Mouse (Mus musculus) c-Kit-negative CD71-positive TER-119-positive erythroid progenitor cells, embryonic 14.5 days (primary cell): ENCODE data around the gene Ttc28.

Experiments
- DNase-seq: peaks from one replicate; pipeline ENCODE4 v3.0.0-alpha.2; 2013; ENCODE audit warnings: low read depth, low spot score

The Ttc28 gene

DNA sequence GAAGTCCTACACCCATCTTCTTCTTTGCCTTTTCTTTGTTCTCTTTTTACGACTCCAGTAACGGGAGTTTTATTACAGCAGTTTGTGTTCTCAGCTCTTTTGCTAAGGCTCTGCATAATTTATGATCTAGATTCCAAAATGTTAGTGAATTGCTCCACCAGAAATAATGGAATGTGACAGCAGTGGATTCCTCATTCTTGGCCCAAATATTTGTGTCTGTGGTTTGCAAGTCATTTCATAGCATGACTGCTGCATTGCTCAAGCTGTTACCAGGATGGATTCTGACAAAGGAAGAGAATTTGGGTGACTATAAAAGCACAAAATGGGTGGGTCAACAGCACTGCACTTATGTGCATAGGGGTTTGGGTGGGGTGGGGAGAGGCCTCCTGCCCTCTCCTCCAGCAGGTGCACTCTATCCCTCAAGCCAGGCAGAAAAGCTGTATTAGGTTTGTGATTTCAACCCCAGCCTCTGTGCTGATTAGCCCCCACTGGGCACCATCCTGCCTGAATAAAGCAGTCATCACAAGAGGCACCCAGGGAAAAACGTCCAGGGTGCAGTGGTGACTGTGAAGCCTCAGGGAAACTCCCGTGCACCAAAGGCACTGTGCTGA is 325.5 kb downstream of the Ttc28 start:
- no peak for DNase-seq

DNA sequence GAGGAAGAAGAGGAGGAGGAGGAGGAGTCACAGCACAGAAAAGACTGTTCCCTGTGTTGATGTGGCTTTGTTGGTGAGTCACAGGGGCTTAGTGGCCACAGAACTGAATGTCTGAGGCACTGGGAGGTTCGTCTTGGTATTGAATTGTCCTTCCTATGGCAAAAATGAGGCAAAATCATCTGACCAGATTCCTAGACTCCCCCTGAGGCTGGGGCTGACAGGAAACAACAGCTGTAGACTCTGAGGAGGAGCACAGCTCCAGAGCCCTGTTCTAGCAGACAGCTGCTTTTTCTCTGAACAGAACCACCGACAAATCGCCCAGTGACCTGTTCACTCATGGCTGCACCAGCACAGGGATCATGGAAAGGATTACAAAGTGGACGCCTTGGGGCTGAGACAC is 326.2 kb downstream of the Ttc28 start:
- no peak for DNase-seq

DNA sequence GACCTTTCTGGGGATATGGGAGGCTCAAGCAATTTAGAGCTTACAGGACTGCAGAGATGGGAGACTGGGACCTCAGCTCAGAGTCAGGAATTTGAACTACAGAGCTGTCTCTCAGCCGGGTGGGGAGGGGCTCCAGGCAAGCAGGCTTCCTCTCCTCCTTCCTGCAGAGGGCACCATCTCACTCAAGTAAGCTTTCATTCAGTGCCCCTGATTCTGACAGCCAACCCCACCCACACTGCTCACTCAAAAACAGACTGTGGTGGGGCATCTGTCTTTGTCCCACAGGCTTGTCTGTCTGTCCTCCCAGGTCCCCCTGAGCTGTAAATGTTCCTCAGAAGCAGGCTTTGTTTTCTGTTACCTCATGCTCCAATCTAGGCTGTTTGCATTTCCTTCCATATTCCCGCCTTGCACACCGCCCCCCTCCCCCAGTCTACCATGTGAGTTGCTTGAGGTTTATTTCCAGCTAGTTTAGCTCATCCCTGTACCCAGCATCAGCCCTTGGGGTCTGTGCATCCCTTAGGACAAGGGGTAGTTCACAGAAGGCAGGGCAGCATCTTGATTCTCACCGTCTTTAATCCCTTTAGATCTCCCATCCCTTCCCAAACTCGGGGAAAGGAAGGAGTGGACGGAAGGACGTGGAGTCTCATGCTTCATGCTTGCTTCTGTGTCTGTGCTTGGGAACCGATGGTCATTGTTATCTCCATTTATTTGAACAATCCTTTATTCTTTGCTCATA is 328.5 kb downstream of the Ttc28 start:
- DNase-seq = no peak

DNA sequence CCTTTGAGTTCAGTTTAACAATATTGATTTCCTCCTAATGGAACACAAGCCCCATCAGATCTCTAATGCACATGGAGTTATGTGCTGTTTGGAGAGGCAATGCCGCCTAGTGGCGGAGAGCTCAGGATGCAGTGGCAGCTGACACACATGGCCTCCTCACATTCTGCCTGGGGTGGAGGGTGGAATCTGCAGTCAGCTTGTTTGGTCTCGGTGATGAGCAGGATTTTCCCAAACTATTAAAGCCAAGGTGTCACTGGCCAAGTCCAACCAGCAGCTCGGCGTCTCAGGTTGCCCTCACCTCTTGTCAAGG is 329.0 kb downstream of the Ttc28 start:
- DNase-seq = no peak

DNA sequence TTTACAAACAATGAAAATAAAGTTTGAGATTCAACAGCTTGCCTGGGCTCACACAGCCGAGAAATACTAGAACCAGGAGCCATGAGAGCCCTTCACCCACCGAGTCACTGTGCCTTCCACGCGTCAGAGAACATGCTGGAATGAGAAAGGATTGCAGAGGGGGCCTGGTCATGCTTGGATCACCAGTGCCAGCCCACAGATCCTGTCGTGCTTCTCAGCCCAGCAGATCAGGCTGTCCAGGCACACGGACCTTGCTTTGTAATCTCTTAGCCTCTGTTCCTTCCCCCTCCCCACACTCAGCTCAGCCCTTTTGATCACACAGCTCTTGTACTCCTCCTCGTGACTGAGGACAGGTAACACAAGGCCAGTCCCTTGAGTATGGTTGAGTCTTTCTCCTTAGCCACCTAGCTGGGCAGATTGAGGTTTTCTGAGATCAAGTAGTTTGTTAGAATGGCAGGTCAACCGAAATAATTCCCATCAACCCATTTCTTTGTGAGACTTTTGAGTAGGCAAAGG is 334.4 kb downstream of the Ttc28 start:
- DNase-seq = no peak

DNA sequence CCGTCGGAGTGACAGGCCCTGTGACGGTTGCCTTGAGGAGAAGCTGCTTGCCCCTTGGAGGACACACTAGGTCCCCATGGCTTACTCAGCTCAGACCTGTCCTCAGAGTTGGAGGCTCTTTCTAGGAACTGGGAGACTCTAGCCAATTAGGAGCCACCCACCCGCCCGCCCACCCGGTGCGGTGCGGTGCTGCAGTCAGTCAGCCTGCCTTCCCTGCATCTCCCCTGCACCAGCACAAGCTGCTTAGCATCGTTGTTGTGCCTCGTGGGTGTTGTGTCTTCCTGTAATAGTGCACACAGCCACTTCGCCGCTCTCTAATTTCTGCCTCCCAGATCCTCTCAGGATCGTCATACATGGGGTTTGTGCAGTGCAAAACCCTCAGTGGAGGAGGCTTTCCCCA is 335.3 kb downstream of the Ttc28 start:
- no peak for DNase-seq

DNA sequence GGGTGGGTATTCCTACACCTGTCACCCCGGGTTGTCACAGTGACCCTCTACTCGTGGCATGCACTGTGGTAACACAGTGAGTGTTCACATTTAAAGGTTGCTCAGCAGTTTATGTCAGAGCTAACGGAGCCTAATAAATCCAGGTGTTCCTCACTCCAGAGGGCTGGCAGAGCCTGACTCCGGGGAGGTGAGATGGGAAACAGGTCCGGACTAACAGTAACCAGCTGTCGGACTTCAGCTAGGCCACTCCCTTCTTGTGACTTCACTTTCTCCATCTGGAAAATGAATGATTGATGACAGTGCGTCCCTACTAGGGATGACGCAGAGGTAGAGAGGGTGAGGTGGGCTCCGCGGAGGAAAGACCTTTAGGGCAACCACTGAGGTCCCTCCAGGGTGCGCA is 336.1 kb downstream of the Ttc28 start:
- DNase-seq = no peak

DNA sequence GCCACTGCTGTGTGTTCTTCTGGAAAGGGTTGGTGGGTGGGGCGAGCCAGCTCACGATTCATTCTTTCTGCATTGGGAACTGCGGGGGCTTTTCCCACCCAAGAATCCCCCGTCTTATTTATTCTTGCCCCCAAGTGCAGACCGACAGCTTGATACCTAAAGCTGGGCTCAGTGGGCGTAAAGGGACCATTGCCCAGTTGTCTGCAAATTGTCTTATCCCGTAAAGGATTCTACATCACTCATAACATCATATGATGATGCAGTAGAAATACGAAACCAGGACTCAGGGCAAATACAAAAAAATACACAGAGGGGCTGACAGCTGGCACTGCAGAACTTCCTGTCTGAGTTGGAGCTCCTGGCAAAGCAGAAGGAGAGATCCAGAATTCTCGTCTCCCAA is 336.6 kb downstream of the Ttc28 start:
- DNase-seq = no peak

DNA sequence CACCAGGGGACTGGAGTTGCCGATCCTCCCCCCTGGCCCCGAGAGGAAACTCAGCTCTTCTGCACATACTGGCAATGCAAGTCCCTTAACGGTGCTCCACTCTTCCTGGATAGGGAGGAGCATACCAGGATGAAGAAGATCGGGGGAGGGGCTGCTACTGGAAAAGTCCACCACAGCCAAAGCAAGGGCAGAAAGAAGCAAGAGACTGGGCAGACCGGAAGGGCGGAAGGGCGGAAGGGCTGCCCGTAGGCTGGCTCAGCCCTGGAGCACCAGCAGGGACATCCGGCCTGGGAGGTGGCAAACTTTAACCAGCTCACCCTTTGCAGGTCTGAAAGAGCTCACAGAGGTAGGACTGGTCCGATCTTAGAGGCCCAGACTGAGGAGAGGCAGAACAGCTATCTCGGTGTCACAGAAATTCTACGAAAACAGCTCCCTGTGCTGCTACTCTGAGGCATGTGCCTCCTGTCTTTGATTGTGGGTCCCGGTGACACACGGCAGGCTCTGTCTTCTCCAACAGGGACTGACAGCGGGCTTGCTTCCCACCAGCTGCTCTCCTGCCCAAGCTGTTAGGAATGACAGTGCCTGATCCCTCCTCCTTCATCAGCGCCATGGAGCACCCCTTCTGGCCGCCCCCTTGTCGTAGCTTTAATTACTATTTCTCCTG is 338.0 kb downstream of the Ttc28 start:
- no peak for DNase-seq

DNA sequence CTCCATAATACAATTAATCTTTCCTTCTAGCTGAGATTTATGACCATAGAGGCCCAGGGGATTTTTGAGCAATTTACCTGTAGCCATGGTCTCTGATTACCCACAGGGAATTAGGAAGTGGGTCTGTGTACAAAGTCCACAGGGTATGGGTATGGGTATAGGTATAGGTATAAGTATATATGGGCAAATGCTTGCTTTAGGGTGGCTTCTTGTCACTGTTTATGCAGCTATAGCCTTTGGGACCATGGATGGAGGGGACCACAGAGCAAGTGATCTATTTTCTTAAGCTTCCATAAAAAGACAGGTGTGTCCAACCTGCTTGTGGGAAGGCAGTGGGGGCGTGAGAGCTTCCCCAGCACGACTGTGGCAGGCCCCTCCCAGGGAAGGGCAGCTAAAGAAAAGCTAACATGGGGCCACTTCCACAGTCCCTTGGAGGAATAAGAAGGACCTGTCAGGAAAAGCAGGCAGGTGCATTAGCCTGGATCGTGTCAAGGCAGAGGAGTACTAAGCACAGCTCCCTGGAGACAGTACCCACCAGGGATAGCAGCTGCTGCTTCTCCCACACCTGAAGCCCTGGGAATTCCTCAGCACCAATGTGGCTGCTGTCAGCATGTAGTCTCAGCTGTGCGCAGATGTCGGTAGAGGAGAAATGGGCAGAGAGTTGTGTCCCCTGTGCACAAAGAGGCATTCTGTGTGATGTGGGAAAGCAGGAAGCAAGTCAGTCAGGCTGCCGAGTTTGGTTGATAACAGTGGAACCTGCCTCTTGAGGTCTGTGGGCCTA is 338.7 kb downstream of the Ttc28 start:
- DNase-seq = no peak

DNA sequence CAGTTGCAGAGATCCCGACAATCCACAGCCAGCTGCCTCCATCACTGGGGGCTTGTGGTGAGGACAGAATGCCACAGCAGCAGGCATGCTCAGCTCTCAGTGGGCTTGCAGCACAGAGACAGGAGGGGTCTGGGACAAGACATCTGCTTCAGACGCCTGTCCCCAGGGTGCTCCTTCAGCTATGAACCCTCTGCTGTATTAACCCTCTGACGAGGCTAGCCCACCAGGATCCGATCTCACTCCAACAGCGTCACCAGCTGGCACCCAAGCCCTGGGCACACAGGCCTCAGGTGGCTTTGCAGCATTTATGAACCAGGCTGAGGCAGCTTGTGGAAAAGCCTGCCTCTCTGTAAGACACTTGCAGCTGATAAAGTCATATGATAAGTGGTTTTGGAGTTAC is 339.4 kb downstream of the Ttc28 start:
- no peak for DNase-seq

DNA sequence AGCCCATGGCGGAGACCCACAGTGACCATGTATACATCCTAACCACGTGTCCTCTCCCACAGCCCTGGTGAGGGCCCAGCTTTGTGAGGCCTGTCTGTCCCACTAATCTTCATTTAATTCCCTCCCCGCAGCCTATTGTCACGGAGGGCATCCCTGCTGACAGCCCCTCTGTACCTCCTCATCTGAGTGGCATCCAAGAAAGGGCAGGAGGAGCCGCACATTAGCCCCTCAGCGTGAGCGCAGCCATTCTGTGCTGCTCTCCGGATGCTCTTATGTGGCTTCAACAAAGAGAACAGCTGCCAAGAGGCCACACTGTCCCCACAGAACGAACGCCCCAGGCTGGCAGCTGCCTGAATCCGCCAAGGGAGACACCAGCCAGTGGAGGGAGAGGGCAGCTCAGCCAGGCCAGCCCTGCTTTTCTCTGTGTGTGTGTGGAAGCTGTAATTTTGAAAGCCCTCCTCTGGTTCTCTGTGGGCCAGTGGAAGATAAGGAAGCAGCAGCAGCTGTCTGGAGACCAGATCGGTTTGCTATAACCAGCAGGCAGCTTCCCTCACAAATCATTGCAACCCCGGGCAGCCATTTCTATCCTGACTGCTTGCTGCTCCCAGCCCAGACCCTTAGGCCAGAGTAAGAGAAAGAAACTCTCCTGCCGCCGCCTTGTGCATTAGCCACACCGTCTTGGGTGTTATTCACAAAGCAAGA is 341.2 kb downstream of the Ttc28 start:
- no peak for DNase-seq

DNA sequence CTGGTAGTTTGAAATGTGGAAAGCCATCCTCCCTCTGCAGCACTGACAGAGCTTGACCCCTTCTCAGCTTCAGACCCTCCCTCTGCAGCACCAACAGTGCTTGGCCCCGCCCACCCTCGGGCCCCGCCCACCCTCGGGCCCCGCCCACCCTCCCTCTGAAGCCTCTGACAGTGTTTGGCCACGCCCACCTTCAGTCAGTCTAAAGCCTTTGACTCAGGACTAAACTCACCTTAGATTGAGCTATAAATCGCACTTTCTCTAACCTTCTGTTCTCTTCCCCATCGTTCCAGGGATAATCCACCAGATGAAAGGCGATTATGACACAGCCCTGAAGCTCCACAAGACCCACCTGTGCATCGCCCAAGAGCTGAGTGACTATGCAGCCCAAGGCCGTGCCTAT is 343.2 kb downstream of the Ttc28 start:
- no peak for DNase-seq

DNA sequence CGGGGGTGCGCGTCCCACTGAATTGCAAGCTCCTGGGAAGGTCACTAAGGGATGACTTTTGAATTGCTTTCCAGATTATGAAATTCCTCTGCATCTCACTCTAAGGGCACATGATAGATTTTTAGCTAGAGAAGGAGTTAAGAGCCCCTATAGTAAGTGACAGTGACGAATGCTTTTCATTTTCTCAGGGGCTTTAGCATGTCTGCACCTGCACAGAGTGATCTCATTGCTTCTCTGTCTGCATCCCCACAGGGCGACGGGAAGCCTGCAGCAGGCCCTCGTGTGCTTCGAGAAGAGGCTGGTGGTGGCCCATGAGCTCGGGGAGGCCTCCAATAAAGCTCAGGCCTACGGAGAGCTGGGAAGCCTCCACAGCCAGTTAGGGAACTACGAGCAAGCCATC is 345.7 kb downstream of the Ttc28 start:
- no peak for DNase-seq

DNA sequence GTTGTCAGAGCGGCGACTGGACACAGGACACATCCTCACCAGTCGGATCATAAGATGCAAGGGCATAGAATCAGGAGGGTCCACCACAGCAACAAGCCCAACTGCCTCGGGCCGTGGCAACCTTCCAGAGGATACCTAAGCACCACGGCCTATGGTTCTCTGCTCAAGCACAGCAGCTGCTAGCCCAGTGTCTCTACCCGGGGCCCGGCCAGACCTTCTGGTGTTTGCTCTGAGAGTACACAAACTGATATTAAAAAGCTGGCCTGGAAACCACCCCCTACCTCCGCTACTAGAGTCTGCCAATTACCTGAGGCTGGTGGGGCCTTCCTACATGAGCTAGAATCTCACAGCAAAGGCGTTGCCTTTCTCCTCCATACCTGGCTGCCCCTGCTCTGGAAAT is 346.9 kb downstream of the Ttc28 start:
- DNase-seq = no peak

DNA sequence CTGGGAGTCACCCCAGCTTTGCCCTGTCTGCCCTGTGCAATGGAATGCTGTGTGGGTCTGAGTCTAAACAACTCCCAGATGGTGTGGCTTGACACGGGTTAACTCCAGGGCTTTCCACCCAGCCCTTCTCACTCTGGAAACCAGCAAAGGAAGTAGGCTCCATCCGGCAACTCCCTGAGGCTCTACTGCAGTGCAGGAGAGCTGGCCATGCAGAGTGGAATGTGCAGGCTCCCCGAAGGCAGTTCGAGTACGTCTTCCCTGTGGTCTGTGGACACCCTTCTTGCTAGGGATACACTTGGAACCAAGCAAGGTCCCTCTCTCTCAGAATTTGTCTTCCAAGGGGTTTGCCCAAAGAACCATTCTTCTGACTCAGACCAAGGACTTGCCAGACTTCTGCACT is 348.2 kb downstream of the Ttc28 start:
- no peak for DNase-seq

DNA sequence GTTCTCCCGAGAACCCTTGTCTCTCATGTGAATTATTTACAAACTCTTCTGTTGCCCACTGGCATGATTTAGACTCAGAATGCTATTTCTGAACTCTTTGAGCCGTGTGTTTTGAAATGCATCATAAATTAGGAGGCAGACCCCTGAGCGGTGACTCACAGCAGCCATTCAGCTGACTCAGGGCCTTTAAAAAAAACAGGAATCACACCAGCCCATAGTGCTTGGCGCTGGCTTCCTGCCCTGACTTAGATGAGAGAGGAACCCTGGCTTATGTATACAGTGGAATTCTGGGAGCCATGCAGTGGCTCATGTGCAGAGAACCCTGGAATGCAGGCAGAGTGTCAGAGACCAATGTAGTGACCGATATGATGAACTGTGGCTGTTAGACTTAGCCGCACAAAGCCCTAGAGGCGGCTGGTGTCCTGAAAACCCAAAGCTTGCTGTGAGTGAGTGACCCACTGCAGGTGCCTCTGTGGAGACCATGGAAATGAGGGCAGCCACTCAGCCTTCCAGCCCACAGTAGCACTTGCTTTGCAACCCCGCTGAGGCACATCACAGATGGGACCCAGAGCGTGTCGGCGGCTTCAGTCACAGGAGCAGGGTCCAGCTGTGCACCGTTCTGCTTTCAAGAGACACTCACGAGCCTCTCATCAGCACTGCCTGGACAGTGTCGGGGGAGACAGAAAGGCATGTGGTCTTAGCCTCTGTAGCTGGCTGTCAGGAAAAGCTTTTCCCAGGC is 348.9 kb downstream of the Ttc28 start:
- DNase-seq = no peak

DNA sequence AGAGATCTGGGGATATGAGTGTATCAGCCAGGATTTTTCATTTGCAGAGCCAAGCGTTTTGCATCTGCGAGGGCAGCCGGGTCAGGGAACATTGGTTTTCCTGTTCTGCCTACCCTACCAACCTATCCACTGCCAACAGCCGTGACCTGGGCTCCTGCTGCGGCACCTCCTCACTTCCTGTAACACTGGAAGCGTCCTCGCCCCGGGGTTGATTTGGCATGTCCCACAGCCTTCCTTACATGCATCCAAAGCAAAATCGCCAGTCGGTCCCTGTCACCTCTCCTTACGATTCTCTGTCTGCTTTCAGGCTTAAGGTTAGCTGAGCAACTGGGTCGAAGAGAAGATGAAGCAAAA is 349.4 kb downstream of the Ttc28 start:
- DNase-seq = no peak

DNA sequence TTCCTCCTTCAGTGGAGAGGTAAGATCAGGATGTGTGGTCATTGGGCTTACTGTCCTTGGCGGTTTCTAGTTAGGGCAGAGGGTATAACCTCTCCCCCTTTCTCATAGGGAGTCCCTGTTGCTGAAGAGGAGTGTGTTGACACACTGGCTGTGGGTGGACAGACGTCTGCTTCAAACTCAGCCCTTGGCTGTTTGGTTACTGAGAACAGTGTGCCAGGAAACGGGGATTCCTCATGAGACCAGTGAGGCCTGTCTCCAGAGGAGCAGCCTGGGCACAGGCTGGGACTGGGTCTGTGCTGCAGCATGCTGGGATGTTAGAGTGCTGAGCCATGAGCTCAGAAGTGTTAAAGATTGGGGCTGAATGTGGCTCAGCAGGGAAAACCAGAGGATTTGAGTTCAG is 350.1 kb downstream of the Ttc28 start:
- no peak for DNase-seq

DNA sequence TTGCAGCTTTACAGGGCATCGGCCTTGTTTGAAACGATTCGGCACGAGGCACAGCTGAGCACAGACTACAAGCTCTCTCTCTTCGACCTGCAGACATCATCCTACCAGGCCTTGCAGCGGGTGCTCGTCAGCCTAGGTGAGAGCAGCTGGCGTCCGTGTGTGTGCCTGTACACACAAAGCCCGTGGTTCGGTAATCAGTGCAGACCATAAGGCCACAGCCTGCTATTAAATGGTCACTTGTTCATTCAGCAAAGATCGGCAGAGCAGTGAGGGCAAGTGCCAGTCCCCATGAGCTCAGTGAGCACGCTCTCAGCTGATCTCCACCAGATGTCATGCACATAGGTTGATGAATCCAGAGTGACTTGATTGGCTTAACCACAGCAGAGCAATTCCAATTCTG is 351.4 kb downstream of the Ttc28 start:
- DNase-seq = no peak

DNA sequence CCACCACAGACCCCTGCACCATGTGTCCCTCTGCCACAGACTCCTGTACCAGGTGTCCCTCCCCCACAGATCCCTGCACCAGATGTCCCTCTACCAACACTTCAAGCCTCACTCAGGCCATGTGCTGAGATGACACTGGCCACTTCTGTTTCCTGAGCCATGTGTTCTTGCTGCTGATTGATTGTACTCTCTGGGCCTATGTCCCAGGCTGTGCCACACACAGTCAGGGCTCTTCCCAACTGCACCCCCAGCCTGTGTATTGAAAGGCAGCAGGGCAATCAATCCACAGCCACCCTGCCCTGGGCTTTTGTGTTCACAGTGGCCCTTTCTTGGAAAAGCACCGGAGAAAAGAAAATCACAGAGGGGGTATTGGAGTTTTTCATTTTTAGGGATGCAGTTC is 352.2 kb downstream of the Ttc28 start:
- no peak for DNase-seq
